Mouse (Mus musculus) retina, adult 2 months (tissue): ENCODE data around the gene Frem3.

Experiments
- DNase-seq: peaks from one replicate; pipeline ENCODE4 v3.0.0-alpha.2; 2012; ENCODE audit warnings: low read depth, low spot score

Frem3 gene

GRCm38 (mm10) chr8:80710670-80711400, 100.0 kb downstream of the Frem3 start:
- DNase-seq: no peak

GRCm38 (mm10) chr8:80714461-80714860, 103.6 kb downstream of the Frem3 start:
- no peak for DNase-seq

GRCm38 (mm10) chr8:80732326-80732725, 121.4 kb downstream of the Frem3 start:
- no peak for DNase-seq

- no peak for DNase-seq
Measured at GRCm38 (mm10) chr8:80738046-80738387, 127.1 kb downstream of the Frem3 start.

GRCm38 (mm10) chr8:80738388-80739154, 127.7 kb downstream of the Frem3 start:
- DNase-seq: no peak

- peak; percentile 74 for DNase-seq
Measured at GRCm38 (mm10) chr8:80739155-80739924, 128.5 kb downstream of the Frem3 start, which contains the start of gene Smarca5. Gene Smarca5, minus strand, starts transcription at chr8:80739497.

GRCm38 (mm10) chr8:80739932-80740331, 129.1 kb downstream of the Frem3 start:
- no peak for DNase-seq
